Comparison of ENCODE assay signal across 10 mouse cellular contexts in genomic region chr5:137029273-137029585, GRCm38 (mm10). TPM values are rescaled to one million over a fixed set of nuclear protein-coding genes. Genes with fewer than 3 reads are reported as not detected.
DNase-seq lines count a peak whose midpoint lies in the region; ATAC-seq and TF ChIP-seq lines count a peak whose summit lies in the region.
"Had no signal": no experiment of that assay in that cellular context is flagged by ENCODE, and none has a peak within 500 bp of the region (broad histone marks: within the 10 kb centered on the region; RNA-seq: fewer than 3 reads in every experiment).

No protein-coding gene starts in this region.

- peaks cover 18 to 25% of the 10 kb centered on the region in 2 experiments for H3K4me1 ChIP-seq in heart, embryonic 14.5 days (ENCODE audit: control insufficient read depth in 2 of 2, insufficient read depth in 2 of 2, low read length in 2 of 2)
- peaks cover 2 to 21% of the 10 kb centered on the region in 2 experiments; a peak in 1 of 4 replicates for H3K4me1 ChIP-seq in ES-E14 (ENCODE audit: control insufficient read depth in 2 of 2, insufficient read depth in 2 of 2, low read length in 2 of 2, poor library complexity in 1 of 2)
- peaks cover 16% of the 10 kb centered on the region; the same call in 1 of the 2 replicates for H3K4me1 ChIP-seq in hindbrain, embryonic 11.5 days (replicated peaks; ENCODE audit: control insufficient read depth, insufficient read depth, low read length)
- H3K4me1 ChIP-seq in midbrain, embryonic 11.5 days (ENCODE audit: control insufficient read depth, insufficient read depth, low read length), result peaks cover 28% of the 10 kb centered on the region

- H3K27me3 ChIP-seq in heart, embryonic 14.5 days (ENCODE audit: control insufficient read depth, insufficient read depth, low read length), result peaks cover 80% of the 10 kb centered on the region
- peaks cover 72% of the 10 kb centered on the region for H3K27me3 ChIP-seq in hindbrain, embryonic 11.5 days (ENCODE audit: control insufficient read depth, insufficient read depth, low read length)
- H3K27me3 ChIP-seq in midbrain, embryonic 11.5 days (ENCODE audit: control insufficient read depth, insufficient read depth, low read length), result peaks cover 72% of the 10 kb centered on the region

- H3K36me3 ChIP-seq in heart, embryonic 14.5 days (ENCODE audit: control insufficient read depth, insufficient read depth, low read length), result no peaks in the 10 kb centered on the region
- no peaks in the 10 kb centered on the region for H3K36me3 ChIP-seq in ES-E14 (ENCODE audit: control insufficient read depth, insufficient read depth, low read length, poor library complexity, severe bottlenecking)
- H3K36me3 ChIP-seq in hindbrain, embryonic 11.5 days (ENCODE audit: control insufficient read depth, insufficient read depth, low read length), result no peaks in the 10 kb centered on the region
- H3K36me3 ChIP-seq in midbrain, embryonic 11.5 days (ENCODE audit: control insufficient read depth, insufficient read depth, low read length), result no peaks in the 10 kb centered on the region

- peak overlapping the region; percentile 66 for H3K4me2 ChIP-seq in heart, embryonic 14.5 days (ENCODE audit: low read length)
- H3K4me2 ChIP-seq in hindbrain, embryonic 11.5 days (replicated peaks; ENCODE audit: low read depth, low read length), result peak overlapping the region; percentile 46
- peak overlapping the region; percentile 52 for H3K4me2 ChIP-seq in midbrain, embryonic 11.5 days

- WGBS in heart, embryonic 14.5 days, result 2% methylated on average over 8 of the region's 8 CpGs
- WGBS in hindbrain, embryonic 11.5 days, result 2% methylated on average over 8 of the region's 8 CpGs
- 2% methylated on average over 6 of the region's 8 CpGs for WGBS in midbrain, embryonic 11.5 days

- ATAC-seq in heart, embryonic 14.5 days (ENCODE audit: insufficient number of reproducible peaks, insufficient read depth, low FRiP score, low read depth), result no peak
- ATAC-seq in hindbrain, embryonic 11.5 days (ENCODE audit: low FRiP score), result no peak
- ATAC-seq in midbrain, embryonic 11.5 days (ENCODE audit: low FRiP score), result no peak

- in situ Hi-C loops in ES-E14 (cut with MboI; ENCODE audit: low sequenced_read_pairs in 2 of 2, unreplicated experiment in 2 of 2), result no loop called here

- no peaks in the 10 kb centered on the region for H3K9me3 ChIP-seq in heart, embryonic 14.5 days (ENCODE audit: control insufficient read depth, low read length)
- H3K9me3 ChIP-seq in ES-E14 (ENCODE audit: control insufficient read depth, insufficient read depth, low read depth, low read length), result no peaks in the 10 kb centered on the region
- H3K9me3 ChIP-seq in hindbrain, embryonic 11.5 days (ENCODE audit: control insufficient read depth, low read length), result no peaks in the 10 kb centered on the region
- no peaks in the 10 kb centered on the region for H3K9me3 ChIP-seq in midbrain, embryonic 11.5 days (ENCODE audit: control insufficient read depth, low read length)

- no peak overlapping the region for H3K9ac ChIP-seq in heart, embryonic 14.5 days (ENCODE audit: low read length)
- peak overlapping the region; percentile 47 for H3K9ac ChIP-seq in ES-E14 (ENCODE audit: insufficient read depth, low read depth, low read length, poor library complexity, severe bottlenecking)
- H3K9ac ChIP-seq in hindbrain, embryonic 11.5 days (ENCODE audit: low read depth, low read length), result no peak overlapping the region
- H3K9ac ChIP-seq in midbrain, embryonic 11.5 days (ENCODE audit: low read length), result no peak overlapping the region

- peak overlapping the region in 1 of 2 experiments; percentile 34; a peak in 1 of 4 replicates for H3K4me3 ChIP-seq in heart, embryonic 14.5 days (ENCODE audit: control insufficient read depth in 1 of 2, insufficient read depth in 1 of 2, low read depth in 1 of 2, low read length in 2 of 2)
- H3K4me3 ChIP-seq in ES-E14 (ENCODE audit: insufficient read depth in 1 of 2, low read depth in 1 of 2, low read length in 2 of 2, poor library complexity in 1 of 2, severe bottlenecking in 1 of 2), result peak overlapping the region; percentile 59 to 77
- H3K4me3 ChIP-seq in hindbrain, embryonic 11.5 days (ENCODE audit: low read depth, low read length), result peak overlapping the region; percentile 29
- H3K4me3 ChIP-seq in midbrain, embryonic 11.5 days (ENCODE audit: low read depth, low read length), result peak overlapping the region; percentile 31

- H3K27ac ChIP-seq in heart, embryonic 14.5 days (replicated peaks in 1 of 2; ENCODE audit: control insufficient read depth in 1 of 2, insufficient read depth in 1 of 2, low read depth in 2 of 2, low read length in 2 of 2), result no peak overlapping the region
- no peak overlapping the region for H3K27ac ChIP-seq in ES-E14 (ENCODE audit: insufficient read depth, low read depth, low read length, poor library complexity, severe bottlenecking)
- no peak overlapping the region for H3K27ac ChIP-seq in hindbrain, embryonic 11.5 days (ENCODE audit: low read depth, low read length)
- H3K27ac ChIP-seq in midbrain, embryonic 11.5 days (ENCODE audit: low read depth, low read length), result no peak overlapping the region

- DNase-seq in heart, adult 8-10 months (ENCODE audit: low spot score), result no peak
- no peak for DNase-seq in ES-E14 (ENCODE audit: low read depth, low spot score)
- DNase-seq in hindbrain, embryonic 11.5 days (ENCODE audit: low spot score), result no peak
- DNase-seq in midbrain, embryonic 11.5 days (ENCODE audit: low spot score, missing footprints), result no peak
- DNase-seq in embryo, embryonic 11 days, result no peak
- DNase-seq in frontal cortex, postnatal 25 days (ENCODE audit: low spot score in 2 of 2), result no peak
- no peak for DNase-seq in adrenal gland, postnatal 25 days
- DNase-seq: kidney, postnatal 36 days had no signal

TF ChIP-seq in ES-E14, 5 proteins besides CTCF, POLR2A, EP300 and RAD21:
- no peak for TF ChIP-seq CHD2 (IDR thresholded peaks at IDR 0.05; ENCODE audit: low read depth, low read length)
- no peak for TF ChIP-seq ZC3H11A (IDR thresholded peaks at IDR 0.05; ENCODE audit: borderline replicate concordance, low read depth, low read length)
- no peak for TF ChIP-seq MAFK (IDR thresholded peaks at IDR 0.05; ENCODE audit: insufficient read depth, low read depth, low read length)
- no peak for TF ChIP-seq ZNF384 (IDR thresholded peaks at IDR 0.05; ENCODE audit: low read depth, low read length)
- TF ChIP-seq HCFC1 (IDR thresholded peaks at IDR 0.05; ENCODE audit: borderline replicate concordance, insufficient read depth, low read length), result no peak

RNA-seq across cellular contexts. Expression of gene Vgf, which starts 3.0 kb away (rescaled TPM):
- 0.09 TPM in 1 of 2 replicates, not detected in the other for polyA plus RNA-seq in heart, embryonic 14.5 days (2014; fragmentation: Nextera tagmentation; extraction: Ambion mirVana)
- total RNA-seq in heart, adult 8-10 months (2022), result not detected
- total RNA-seq in ES-E14 (2012; rRNA removed), result 32.2 and 45.6 TPM in 2 replicates
- 0.14 and 1.2 TPM in 2 replicates for polyA plus RNA-seq in hindbrain, embryonic 11.5 days (2014; fragmentation: Nextera tagmentation; extraction: Ambion mirVana)
- 0.40 and 0.59 TPM in 2 replicates for polyA plus RNA-seq in midbrain, embryonic 11.5 days (2014; fragmentation: Nextera tagmentation; extraction: Ambion mirVana)
- 7.4 and 11.0 TPM in 2 replicates for total RNA-seq in adrenal gland, postnatal 25 days (2021)
- polyA plus RNA-seq: spleen, adult 2 months had no signal

RNA-seq across cellular contexts. Expression of gene Ap1s1, which starts 16.7 kb away (rescaled TPM):
- polyA plus RNA-seq in heart, embryonic 14.5 days (2014; fragmentation: Nextera tagmentation; extraction: Ambion mirVana), result 117 and 120 TPM in 2 replicates
- total RNA-seq in heart, adult 8-10 months (2022), result 10 to 100 TPM; 30.2 to 40.5 (median 38.2) TPM
- total RNA-seq in ES-E14 (2012; rRNA removed), result 76.4 and 112 TPM in 2 replicates
- 154 and 169 TPM in 2 replicates for polyA plus RNA-seq in hindbrain, embryonic 11.5 days (2014; fragmentation: Nextera tagmentation; extraction: Ambion mirVana)
- 176 and 192 TPM in 2 replicates for polyA plus RNA-seq in midbrain, embryonic 11.5 days (2014; fragmentation: Nextera tagmentation; extraction: Ambion mirVana)
- 97.4 and 117 TPM in 2 replicates for total RNA-seq in adrenal gland, postnatal 25 days (2021)

RNA-seq across cellular contexts. Expression of gene Znhit1, which starts 41.4 kb away (rescaled TPM):
- polyA plus RNA-seq in heart, embryonic 14.5 days (2014; fragmentation: Nextera tagmentation; extraction: Ambion mirVana), result 77.0 and 83.5 TPM in 2 replicates
- total RNA-seq in heart, adult 8-10 months (2022), result 10 to 100 TPM; 65.8 to 76.4 (median 71.6) TPM
- total RNA-seq in ES-E14 (2012; rRNA removed), result 41.2 and 46.0 TPM in 2 replicates
- 92.8 and 106 TPM in 2 replicates for polyA plus RNA-seq in hindbrain, embryonic 11.5 days (2014; fragmentation: Nextera tagmentation; extraction: Ambion mirVana)
- polyA plus RNA-seq in midbrain, embryonic 11.5 days (2014; fragmentation: Nextera tagmentation; extraction: Ambion mirVana), result 91.1 and 92.1 TPM in 2 replicates
- 74.8 and 85.9 TPM in 2 replicates for total RNA-seq in adrenal gland, postnatal 25 days (2021)

RNA-seq across cellular contexts. Expression of gene Plod3, which starts 42.4 kb away (rescaled TPM):
- polyA plus RNA-seq in heart, embryonic 14.5 days (2014; fragmentation: Nextera tagmentation; extraction: Ambion mirVana), result 36.7 and 38.3 TPM in 2 replicates
- 10 to 100 TPM; 28.8 to 35.8 (median 34.9) TPM for total RNA-seq in heart, adult 8-10 months (2022)
- total RNA-seq in ES-E14 (2012; rRNA removed), result 155 and 201 TPM in 2 replicates
- polyA plus RNA-seq in hindbrain, embryonic 11.5 days (2014; fragmentation: Nextera tagmentation; extraction: Ambion mirVana), result 26.0 and 32.4 TPM in 2 replicates
- 21.4 and 23.1 TPM in 2 replicates for polyA plus RNA-seq in midbrain, embryonic 11.5 days (2014; fragmentation: Nextera tagmentation; extraction: Ambion mirVana)
- total RNA-seq in adrenal gland, postnatal 25 days (2021), result 66.7 and 90.3 TPM in 2 replicates

RNA-seq across cellular contexts. Expression of gene Serpine1, which starts 42.8 kb away (rescaled TPM):
- 0.93 and 1.0 TPM in 2 replicates for polyA plus RNA-seq in heart, embryonic 14.5 days (2014; fragmentation: Nextera tagmentation; extraction: Ambion mirVana)
- total RNA-seq in heart, adult 8-10 months (2022), result 10 to 100 TPM; 33.2 to 59.2 (median 47.4) TPM
- total RNA-seq in ES-E14 (2012; rRNA removed), result 91.8 and 166 TPM in 2 replicates
- 0.27 and 0.37 TPM in 2 replicates for polyA plus RNA-seq in hindbrain, embryonic 11.5 days (2014; fragmentation: Nextera tagmentation; extraction: Ambion mirVana)
- not detected in 2 replicates for polyA plus RNA-seq in midbrain, embryonic 11.5 days (2014; fragmentation: Nextera tagmentation; extraction: Ambion mirVana)
- 2.0 and 3.4 TPM in 2 replicates for total RNA-seq in adrenal gland, postnatal 25 days (2021)
